Mouse (Mus musculus) olfactory bulb, adult 2 months (tissue): ENCODE measurements around the gene B3gat3. TPM values are rescaled to one million over a fixed set of nuclear protein-coding genes. Genes with fewer than 3 reads are reported as not detected.
"Not testable (repeated sequence)": the region's sequence is repeated elsewhere in the genome, so short reads cannot be mapped to it uniquely, and the experiment has no call there.

Experiments used
- H3K27ac ChIP-seq: fragments of 200-500 bp; 2 replicates; pipeline ENCODE4 v1.5.1; 2012; ENCODE audit warnings: low read depth, low read length; ENCODE audit not compliant: insufficient read depth
- H3K4me1 ChIP-seq: fragments of 200-500 bp; 2 replicates; pipeline ENCODE4 v1.6.1; 2012; ENCODE audit warnings: low read length; ENCODE audit not compliant: control insufficient read depth, insufficient read depth
- H3K4me3 ChIP-seq: fragments of 200-500 bp; 2 replicates; pipeline ENCODE4 v1.5.1; 2012; ENCODE audit warnings: mild to moderate bottlenecking, low read depth, low read length, moderate library complexity; ENCODE audit not compliant: insufficient read depth
- CTCF ChIP-seq: fragments of 200-500 bp; IDR thresholded peaks from 2 replicates; pipeline ENCODE4 v1.5.1; 2012; ENCODE audit warnings: low read depth, mild to moderate bottlenecking, low read length, moderate library complexity; ENCODE audit not compliant: insufficient read depth
- POLR2A ChIP-seq: fragments of 200-500 bp; IDR thresholded peaks from 2 replicates; pipeline ENCODE4 v1.6.1; 2012; ENCODE audit warnings: mild to moderate bottlenecking, low read depth, low read length, moderate library complexity; ENCODE audit not compliant: insufficient read depth
- WGBS: fragments of 180-500 bp; shearing (Covaris S2); methylation state at CpG from one replicate; pipeline ENCODE4 v1.1.7; 2018; 5-methylcytosine and 5-hydroxymethylcytosine counted together
- polyA plus RNA-seq: library from polyadenylated mRNA; stranded (reverse); fragments of >200 nt; gene quantifications from 2 replicates; pipeline ENCODE4 v1.2.4, GENCODE M21; 2012; ENCODE audit warnings: low replicate concordance; ENCODE audit not compliant: missing spikeins, insufficient read depth, insufficient read length

B3gat3 gene
- polyA plus RNA-seq: not detected in 2 replicates

DNA sequence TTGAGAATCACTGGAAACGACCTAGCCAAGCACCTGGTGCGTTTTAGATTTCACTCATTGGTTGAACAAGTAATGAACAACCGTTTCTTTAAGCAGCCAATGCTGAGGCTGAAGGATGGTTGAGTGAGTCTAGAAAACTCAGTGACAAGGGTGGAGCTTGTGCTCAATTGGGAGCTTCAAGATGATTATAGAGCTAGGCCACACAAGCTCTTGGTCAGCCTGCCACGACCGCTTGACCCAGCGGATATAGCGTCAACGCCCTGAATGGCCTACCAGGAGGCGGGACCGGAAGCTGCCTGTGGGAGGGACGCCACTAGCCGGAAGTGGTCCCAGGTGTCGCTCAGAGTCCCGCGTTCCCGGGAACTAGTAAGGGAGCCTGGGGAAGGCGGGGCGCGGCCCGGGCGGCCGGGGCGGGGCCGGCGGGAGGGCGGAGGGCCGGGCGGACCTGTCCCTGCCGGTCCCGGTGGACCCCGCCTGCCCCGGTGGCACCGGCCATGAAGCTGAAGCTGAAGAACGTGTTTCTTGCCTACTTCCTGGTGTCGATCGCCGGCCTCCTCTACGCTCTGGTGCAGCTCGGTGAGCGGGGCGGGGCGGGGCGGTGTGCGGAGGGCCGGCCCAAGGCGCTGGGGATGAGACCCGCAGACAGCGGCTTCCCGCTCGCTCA is at the start of gene B3gat3:
TSS of gene B3gat3 (plus strand) at position 302 of the 664 bp plus-strand sequence.
- WGBS: 1% methylated on average over 50 of the region's 50 CpGs
- peak within 1 kb of the TSS; percentile 99 for H3K4me3 ChIP-seq

GRCm38 (mm10) chr19:8870381-8870780 is 49.8 kb upstream of the B3gat3 start:
- not testable (repeated sequence) for H3K4me3 ChIP-seq, H3K27ac ChIP-seq, H3K4me1 ChIP-seq
- 72% methylated on average over 3 of the region's 3 CpGs for WGBS

More for the DNA sequence above, at the start of gene B3gat3:
- Histone ChIP-seq H3K27ac (peak within 1 kb of the TSS; percentile 85), H3K4me1 (peaks cover 2% of the 10 kb centered on the region)
- TF ChIP-seq CTCF (no peak), POLR2A (peak; percentile 70)

DNA sequence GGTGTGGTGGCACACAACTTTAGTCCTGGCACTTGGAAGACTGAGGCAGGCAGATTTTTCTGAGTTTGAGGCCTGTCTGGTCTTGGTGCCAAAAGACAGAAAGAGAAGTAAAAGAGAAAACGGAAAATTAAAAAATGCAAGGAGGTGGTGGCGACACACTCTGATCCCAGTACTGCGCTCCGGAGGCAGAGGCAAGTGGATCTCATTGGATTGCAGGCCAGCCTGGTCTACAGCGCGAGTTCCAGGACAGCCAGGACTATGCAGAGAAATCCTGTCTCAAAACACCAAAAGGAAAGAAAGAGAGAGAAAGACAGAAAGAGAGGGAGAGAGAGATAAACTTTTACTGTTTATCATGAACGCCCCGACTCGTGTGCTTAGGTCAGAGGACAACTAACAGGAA is 49.3 kb upstream of the B3gat3 start:
- 0 out of 2 replicates have a peak overlapping the region, but pooled peaks have one; percentile 41 for H3K27ac ChIP-seq
- peak overlapping the region; percentile 96 for H3K4me3 ChIP-seq
- H3K4me1 ChIP-seq: peaks cover 4% of the 10 kb centered on the region
- WGBS: 38% methylated on average over 9 of the region's 9 CpGs
- no peak for TF ChIP-seq POLR2A
- no peak for TF ChIP-seq CTCF

GRCm38 (mm10) chr19:8871267-8872186 is 48.6 kb upstream of the B3gat3 start, which contains the start of gene Ubxn1:
Ubxn1 (plus strand) TSS chr19:8871496.
- H3K4me1 ChIP-seq: peaks cover 4% of the 10 kb centered on the region
- TF ChIP-seq POLR2A (peak; percentile 57; the same call in 1 of the 2 replicates), CTCF (no peak)
- 1% methylated on average over 59 of the region's 59 CpGs for WGBS
- H3K27ac ChIP-seq: peak within 1 kb of the TSS; percentile 57
- peak within 1 kb of the TSS; percentile 96 for H3K4me3 ChIP-seq

DNA sequence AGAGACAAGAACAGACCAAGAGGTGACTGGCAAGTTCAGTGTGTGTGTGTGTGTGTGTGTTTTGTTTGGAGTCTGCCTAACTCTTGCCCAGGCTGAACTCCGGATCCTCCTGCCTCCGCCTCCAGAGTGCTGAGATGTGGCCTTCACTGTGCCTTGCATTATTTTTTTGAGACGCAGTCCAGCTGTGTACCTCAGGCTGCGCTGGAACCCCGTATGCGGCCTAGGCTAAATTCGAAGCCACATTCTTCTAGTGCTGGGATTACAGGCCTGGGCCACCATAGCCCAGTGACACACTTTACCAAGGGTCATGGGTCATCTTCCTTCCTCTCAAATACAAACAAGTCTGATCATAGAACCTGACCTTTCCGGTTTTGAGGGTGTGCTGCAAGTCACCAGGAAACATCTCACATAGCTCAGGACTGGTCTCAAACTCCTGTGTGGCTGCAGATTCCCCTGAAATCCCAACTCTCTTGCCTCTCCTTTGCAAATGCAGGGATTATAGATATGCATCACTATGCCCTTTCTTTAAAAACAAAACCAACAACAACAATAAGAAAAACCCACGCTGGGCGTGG is 47.8 kb upstream of the B3gat3 start:
- WGBS: 72% methylated on average over 10 of the region's 10 CpGs
- peak overlapping the region; percentile 96 for H3K4me3 ChIP-seq
- no peak overlapping the region for H3K27ac ChIP-seq
- peaks cover 4% of the 10 kb centered on the region for H3K4me1 ChIP-seq
- TF ChIP-seq CTCF (no peak), POLR2A (no peak)

DNA sequence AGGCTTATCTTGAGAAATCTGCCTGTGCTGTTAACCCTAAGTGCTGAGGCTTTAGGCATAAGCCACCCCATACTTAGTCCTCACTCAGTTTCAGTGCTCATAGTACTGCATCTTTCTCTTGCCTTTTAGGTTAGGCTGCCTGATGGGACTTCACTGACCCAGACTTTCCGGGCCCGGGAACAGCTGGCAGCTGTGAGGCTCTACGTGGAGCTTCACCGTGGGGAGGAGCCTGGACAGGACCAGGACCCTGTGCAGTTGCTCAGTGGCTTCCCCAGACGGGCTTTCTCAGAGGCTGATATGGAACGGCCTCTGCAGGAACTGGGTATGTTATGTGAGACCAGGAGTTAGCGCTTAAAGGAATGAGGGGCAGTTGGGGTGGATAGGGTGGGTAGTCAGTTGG is 45.1 kb upstream of the B3gat3 start:
- TF ChIP-seq POLR2A: no peak
- TF ChIP-seq CTCF: no peak
- H3K27ac ChIP-seq: no peak overlapping the region
- 92% methylated on average over 7 of the region's 7 CpGs for WGBS
- no peak overlapping the region for H3K4me3 ChIP-seq
- H3K4me1 ChIP-seq: peaks cover 4% of the 10 kb centered on the region

- TF ChIP-seq POLR2A (peak; percentile 49), CTCF (no peak)
- under 1% methylated on average over 42 of the region's 42 CpGs for WGBS
- peaks cover 3% of the 10 kb centered on the region; the same call in 1 of the 2 replicates for H3K4me1 ChIP-seq
- H3K4me3 ChIP-seq: peak within 1 kb of the TSS; percentile 65
- peak within 1 kb of the TSS; percentile 87 for H3K27ac ChIP-seq
Observed at GRCm38 (mm10) chr19:8880311-8881033, 39.7 kb upstream of the B3gat3 start, which contains the start of gene Uqcc3. Uqcc3 (minus strand) TSS chr19:8880923.

DNA sequence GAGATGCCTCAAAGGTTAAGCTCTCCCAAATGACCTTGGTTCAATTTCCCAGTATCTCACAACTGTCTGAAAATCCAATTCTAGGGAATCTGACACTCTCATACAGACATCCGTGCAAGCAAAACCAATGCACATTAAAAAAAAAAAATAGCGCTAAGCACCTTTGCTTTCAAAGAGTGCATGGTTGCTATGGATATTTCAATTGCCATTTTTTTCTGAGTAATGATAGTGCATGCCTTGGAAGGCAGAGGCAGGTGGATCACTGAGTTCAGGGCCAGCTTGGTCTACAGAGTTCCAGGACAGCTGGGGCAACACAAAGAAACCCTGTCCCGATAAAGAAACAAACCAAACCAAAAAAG is 39.2 kb upstream of the B3gat3 start:
- H3K4me3 ChIP-seq: peak overlapping the region; percentile 65
- TF ChIP-seq POLR2A: no peak
- no peak for TF ChIP-seq CTCF
- 5% methylated on average over 3 of the region's 3 CpGs for WGBS
- peaks cover 3% of the 10 kb centered on the region; the same call in 1 of the 2 replicates for H3K4me1 ChIP-seq
- H3K27ac ChIP-seq: 0 out of 2 replicates have a peak overlapping the region, but pooled peaks have one; percentile 17
